9 mouse cellular contexts compared by ENCODE assay signal in genomic region chr6:72900952-72901351, GRCm38 (mm10). TPM values are rescaled to one million over a fixed set of nuclear protein-coding genes. Genes with fewer than 3 reads are reported as not detected.
DNase-seq lines count a peak whose midpoint lies in the region; ATAC-seq and TF ChIP-seq lines count a peak whose summit lies in the region.
"Had no signal": no experiment of that assay in that cellular context is flagged by ENCODE, and none has a peak within 500 bp of the region (broad histone marks: within the 10 kb centered on the region; RNA-seq: fewer than 3 reads in every experiment).

No protein-coding gene starts in this region.

- peaks cover 8% of the 10 kb centered on the region; the same call in 1 of the 2 replicates for H3K36me3 ChIP-seq in heart, embryonic 13.5 days
- peaks cover 14% of the 10 kb centered on the region for H3K36me3 ChIP-seq in heart, adult 2 months (ENCODE audit: control insufficient read depth, insufficient read depth, low read length)
- no peaks in the 10 kb centered on the region for H3K36me3 ChIP-seq in forebrain, postnatal 0 days (ENCODE audit: insufficient read depth)
- H3K36me3 ChIP-seq in midbrain, embryonic 10.5 days = peaks cover 11% of the 10 kb centered on the region

- ATAC-seq in heart, embryonic 13.5 days (ENCODE audit: extremely low read depth, insufficient number of reproducible peaks, low FRiP score, low TSS enrichment) = no peak
- no peak for ATAC-seq in forebrain, postnatal 0 days

- WGBS in heart, embryonic 13.5 days = 44% methylated on average over 7 of the region's 7 CpGs
- 56% methylated on average over 7 of the region's 7 CpGs for WGBS in heart, adult 2 months
- WGBS in forebrain, postnatal 0 days = 56% methylated on average over 7 of the region's 7 CpGs
- 73% methylated on average over 7 of the region's 7 CpGs for WGBS in midbrain, embryonic 10.5 days

- TF ChIP-seq EP300 in heart, adult 2 months (IDR thresholded peaks at IDR 0.05; ENCODE audit: insufficient read depth, low read depth, low read length) = no peak

- H3K27ac ChIP-seq in heart, embryonic 13.5 days (replicated peaks) = peak overlapping the region; percentile 97
- H3K27ac ChIP-seq in heart, adult 2 months = no peak overlapping the region; the same call in 1 of the 2 replicates
- H3K27ac ChIP-seq in forebrain, postnatal 0 days (ENCODE audit: low read depth, low read length) = no peak overlapping the region
- H3K27ac ChIP-seq in midbrain, embryonic 10.5 days (replicated peaks) = peak overlapping the region; percentile 99; the same call in 1 of the 2 replicates

- no peak for TF ChIP-seq CTCF in heart, adult 2 months (IDR thresholded peaks at IDR 0.05)
- TF ChIP-seq CTCF in forebrain, postnatal 0 days (IDR thresholded peaks at IDR 0.05; ENCODE audit: low read depth) = no peak

- intact Hi-C loops in heart, adult 2 months (cut with DNase I) = no loop called here
- intact Hi-C loops in left cerebral cortex, postnatal 14 days (cut with DNase I) = no loop called here

- DNase-seq in heart, adult 2 months = no peak
- DNase-seq in Muller cell, postnatal 12 days (ENCODE audit: inconsistent ontology term) = peak; percentile 10
- DNase-seq in forebrain, postnatal 0 days = no peak
- no peak for DNase-seq in midbrain, embryonic 10.5 days (ENCODE audit: low spot score)
- no peak for DNase-seq in left cerebral cortex, postnatal 14 days (ENCODE audit: low spot score in 2 of 2)
- DNase-seq in urinary bladder, postnatal 25 days (ENCODE audit: low spot score) = no peak
- no peak for DNase-seq in right cerebral cortex, postnatal 36 days (ENCODE audit: low spot score in 2 of 2)
- DNase-seq: right cerebral cortex, postnatal 4 days had no signal

- H3K9ac ChIP-seq in heart, embryonic 13.5 days = peak overlapping the region; percentile 100
- H3K9ac ChIP-seq in heart, adult 2 months (ENCODE audit: low read depth, low read length) = no peak overlapping the region
- 0 out of 2 replicates have a peak overlapping the region, but pooled peaks have one; percentile 97 for H3K9ac ChIP-seq in forebrain, postnatal 0 days

- H3K79me2 ChIP-seq in heart, adult 2 months (replicated peaks; ENCODE audit: control insufficient read depth, insufficient read depth, low read length) = peaks cover 7% of the 10 kb centered on the region

- H3K4me2 ChIP-seq in heart, embryonic 13.5 days = peak overlapping the region; percentile 81
- H3K4me2 ChIP-seq in forebrain, postnatal 0 days (ENCODE audit: low read depth) = peak overlapping the region; percentile 62

- no peaks in the 10 kb centered on the region for H3K9me3 ChIP-seq in heart, embryonic 13.5 days
- H3K9me3 ChIP-seq in forebrain, postnatal 0 days (ENCODE audit: low read length) = no peaks in the 10 kb centered on the region
- H3K9me3 ChIP-seq in midbrain, embryonic 10.5 days (replicated peaks) = no peaks in the 10 kb centered on the region

- no peak for TF ChIP-seq POLR2A in heart, adult 2 months (IDR thresholded peaks at IDR 0.05; ENCODE audit: insufficient read depth, low read depth, low read length)

- H3K4me3 ChIP-seq in heart, embryonic 13.5 days = peak overlapping the region; percentile 80
- H3K4me3 ChIP-seq in heart, adult 2 months = no peak overlapping the region; the same call in 1 of the 2 replicates
- H3K4me3 ChIP-seq in forebrain, postnatal 0 days (ENCODE audit: low read depth, low read length) = peak overlapping the region; percentile 92; the same call in 1 of the 2 replicates
- peak overlapping the region; percentile 84 for H3K4me3 ChIP-seq in midbrain, embryonic 10.5 days

- H3K27me3 ChIP-seq in heart, embryonic 13.5 days (replicated peaks) = no peaks in the 10 kb centered on the region
- no peaks in the 10 kb centered on the region for H3K27me3 ChIP-seq in heart, adult 2 months (ENCODE audit: control insufficient read depth, insufficient read depth, low read length)
- H3K27me3 ChIP-seq in forebrain, postnatal 0 days (ENCODE audit: insufficient read depth, low read length) = no peaks in the 10 kb centered on the region
- H3K27me3 ChIP-seq in midbrain, embryonic 10.5 days (ENCODE audit: low read depth, poor library complexity, severe bottlenecking) = no peaks in the 10 kb centered on the region

- peaks cover 36% of the 10 kb centered on the region for H3K4me1 ChIP-seq in heart, embryonic 13.5 days
- H3K4me1 ChIP-seq in heart, adult 2 months (ENCODE audit: control insufficient read depth, insufficient read depth, low read length) = peaks cover 8% of the 10 kb centered on the region
- peaks cover 9% of the 10 kb centered on the region; the same call in 1 of the 2 replicates for H3K4me1 ChIP-seq in forebrain, postnatal 0 days (ENCODE audit: insufficient read depth)
- peaks cover 29% of the 10 kb centered on the region for H3K4me1 ChIP-seq in midbrain, embryonic 10.5 days

RNA-seq across cellular contexts. Expression of gene Kcmf1, which starts 1.2 kb away (rescaled TPM):
- 27.1 and 30.4 TPM in 2 replicates for polyA plus RNA-seq in heart, embryonic 13.5 days (2015; fragmentation: Nextera tagmentation; extraction: Ambion mirVana)
- 100 to 1,000 TPM in 1 of 2 experiments, 10 to 100 TPM in 1; 95.7 to 107 TPM for total RNA-seq in heart, adult 2 months (2021)
- 114 and 185 TPM in 2 replicates for polyA plus RNA-seq in heart, adult 2 months (2012; rRNA removed)
- total RNA-seq in forebrain, postnatal 0 days (2014; rRNA removed) = 80.5 and 87.7 TPM in 2 replicates
- 46.4 and 50.1 TPM in 2 replicates for polyA plus RNA-seq in forebrain, postnatal 0 days (2015; fragmentation: Nextera tagmentation; extraction: Ambion mirVana)
- 24.0 and 25.6 TPM in 2 replicates for polyA plus RNA-seq in midbrain, embryonic 10.5 days (2016; fragmentation: Nextera tagmentation; extraction: Ambion mirVana)
- total RNA-seq in left cerebral cortex, postnatal 14 days (2021) = 10 to 100 TPM; 62.3 to 62.5 TPM

RNA-seq across cellular contexts. Expression of gene Tmsb10, which starts 57.6 kb away (rescaled TPM):
- 1,351 and 1,381 TPM in 2 replicates for polyA plus RNA-seq in heart, embryonic 13.5 days (2015; fragmentation: Nextera tagmentation; extraction: Ambion mirVana)
- 10 to 100 TPM; 73.8 to 96.5 TPM for total RNA-seq in heart, adult 2 months (2021)
- polyA plus RNA-seq in heart, adult 2 months (2012; rRNA removed) = 29.8 and 36.4 TPM in 2 replicates
- 862 and 4,132 TPM in 2 replicates for total RNA-seq in forebrain, postnatal 0 days (2014; rRNA removed)
- polyA plus RNA-seq in forebrain, postnatal 0 days (2015; fragmentation: Nextera tagmentation; extraction: Ambion mirVana) = 5,770 and 6,801 TPM in 2 replicates
- polyA plus RNA-seq in midbrain, embryonic 10.5 days (2016; fragmentation: Nextera tagmentation; extraction: Ambion mirVana) = 2,755 and 2,780 TPM in 2 replicates
- 100 to 1,000 TPM; 833 to 928 TPM for total RNA-seq in left cerebral cortex, postnatal 14 days (2021)

Comparison
In these comparisons a context has a peak if more than half of its experiments do, and no peak if none do; other contexts are left out.
1. H3K27ac ChIP-seq: peak in heart, embryonic 13.5 days (single experiment) and midbrain, embryonic 10.5 days (single experiment); none in heart, adult 2 months (single experiment) and forebrain, postnatal 0 days (single experiment).
2. RNA of gene Tmsb10, which starts 57.6 kb away (polyA plus RNA-seq): 5,770 to 6,801 TPM in forebrain, postnatal 0 days, 2,755 to 2,780 TPM in midbrain, embryonic 10.5 days and 1,351 to 1,381 TPM in heart, embryonic 13.5 days; 29.8 to 36.4 TPM in heart, adult 2 months; every median in the first group is over 10 times any median in the second.